Mouse (Mus musculus) liver, embryonic 14.5 days (tissue): ENCODE results near the gene Prkn. TPM values are rescaled to one million over a fixed set of nuclear protein-coding genes. Genes with fewer than 3 reads are reported as not detected.

Source experiments
- ATAC-seq: fragments of 200-750 bp; cut with Nextera tagmentation; 2 replicates; pipeline ENCODE4 v1.8.0; 2017; ENCODE audit warnings: moderate number of reproducible peaks, mild to moderate bottlenecking, moderate library complexity; ENCODE audit not compliant: insufficient read depth
- DNase-seq, 3 experiments: peaks; one replicate each; pipeline ENCODE4 v3.0.0-alpha.2; 2012 to 2013; ENCODE audit warnings: low read depth in 3 of 3, low spot score in 3 of 3
- H3K27ac ChIP-seq: fragments of 300-500 bp; sonication (generic); 2 replicates; pipeline ENCODE4 v1.5.1; 2014; ENCODE audit warnings: moderate library complexity, mild to moderate bottlenecking, control low read depth, inconsistent platforms
- H3K27me3 ChIP-seq: fragments of 300-500 bp; sonication (generic); 2 replicates; pipeline ENCODE4 v1.6.1; 2014; ENCODE audit warnings: mild to moderate bottlenecking, low read length, moderate library complexity; ENCODE audit not compliant: control insufficient read depth, insufficient read depth
- H3K36me3 ChIP-seq: fragments of 300-500 bp; sonication (generic); replicated peaks from 2 replicates; pipeline ENCODE4 v1.6.1; 2014; ENCODE audit warnings: low read depth; ENCODE audit not compliant: control insufficient read depth, insufficient read depth
- H3K4me1 ChIP-seq, 2 experiments: fragments of 200-500 bp in 1 of 2; fragments of 300-500 bp in 1 of 2; sonication (generic) in 1 of 2; replicated peaks; 2 replicates each; pipeline ENCODE4 v1.6.1; 2012 to 2014; ENCODE audit warnings: antibody characterized with exemption in 1 of 2, inconsistent platforms in 1 of 2, low read length in 1 of 2; ENCODE audit not compliant: control insufficient read depth in 2 of 2, insufficient read depth in 2 of 2
- H3K4me2 ChIP-seq: fragments of 300-500 bp; sonication (generic); 2 replicates; pipeline ENCODE4 v1.6.1; 2014; ENCODE audit warnings: low read depth, mild to moderate bottlenecking, control low read depth, moderate library complexity
- H3K4me3 ChIP-seq, 2 experiments: fragments of 200-500 bp in 1 of 2; fragments of 300-500 bp in 1 of 2; sonication (generic) in 1 of 2; 2 replicates each; pipeline ENCODE4 v1.5.1; 2012 to 2014; ENCODE audit warnings: low read depth in 2 of 2, low read length in 2 of 2, mild to moderate bottlenecking in 2 of 2, control low read depth in 1 of 2, inconsistent platforms in 1 of 2, moderate library complexity in 1 of 2; ENCODE audit not compliant: insufficient read depth in 1 of 2
- H3K9ac ChIP-seq: fragments of 300-500 bp; sonication (generic); replicated peaks from 2 replicates; pipeline ENCODE4 v1.6.1; 2014; ENCODE audit warnings: mild to moderate bottlenecking, control low read depth, moderate library complexity
- H3K9me3 ChIP-seq: fragments of 300-500 bp; sonication (generic); 2 replicates; pipeline ENCODE4 v1.6.1; 2016; ENCODE audit warnings: low read length, mixed read lengths; ENCODE audit not compliant: control insufficient read depth
- CTCF ChIP-seq: IDR thresholded peaks from 2 replicates; pipeline ENCODE4 v1.5.1; 2016; ENCODE audit warnings: antibody characterized with exemption, low read depth, control low read depth
- EP300 ChIP-seq: IDR thresholded peaks from 2 replicates; pipeline ENCODE4 v1.6.1; 2016; ENCODE audit warnings: antibody characterized with exemption, low read depth
- WGBS: fragments of 180-500 bp; shearing (Covaris S2); extraction: QIAGEN DNeasy Blood & Tissue Kit; methylation state at CpG from one replicate; pipeline ENCODE4 v1.1.7; 2014; ENCODE audit not compliant: insufficient replicate concordance; 5-methylcytosine and 5-hydroxymethylcytosine counted together
- polyA plus RNA-seq, 2 experiments: library from polyadenylated mRNA; depleted of rRNA in 1 of 2; stranded (reverse) in 1 of 2; unstranded in 1 of 2; fragments of >200 nt; fragmentation: Nextera tagmentation in 1 of 2; extraction: Ambion mirVana in 1 of 2; gene quantifications; 2 replicates each; pipeline versions ENCODE4 v1.2.1 to v1.2.3; 2012 to 2014

Gene Prkn
- polyA plus RNA-seq, 2 experiments = 0.17 to 0.61 TPM

DNA sequence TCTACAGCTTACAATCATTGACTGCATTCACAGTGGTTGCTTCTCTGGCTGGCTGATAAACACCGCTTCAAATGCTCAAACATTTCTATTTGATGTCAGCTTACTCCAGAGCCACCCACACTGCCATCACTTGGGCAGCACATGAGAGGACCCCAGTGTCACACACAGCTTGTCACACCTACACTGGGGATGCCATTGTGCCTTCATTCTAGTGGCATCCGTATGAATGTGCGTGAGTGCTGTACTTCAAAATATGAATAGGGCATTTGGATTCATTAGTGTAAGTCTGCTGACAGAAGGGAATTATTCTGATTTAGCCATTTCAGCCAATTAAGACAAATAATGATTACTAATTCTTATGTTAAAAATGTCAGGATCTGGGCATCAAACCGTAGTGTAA lies 980.6 kb downstream of the Prkn start:
- Histone ChIP-seq H3K27me3 (no peaks in the 10 kb centered on the region), H3K4me3 (no peak overlapping the region), H3K9ac (no peak overlapping the region), H3K36me3 (no peaks in the 10 kb centered on the region), H3K9me3 (no peaks in the 10 kb centered on the region), H3K4me1 (no peaks in the 10 kb centered on the region), H3K4me2 (no peak overlapping the region), H3K27ac (no peak overlapping the region)
- ATAC-seq (no peak), DNase-seq (no peak)
- 73% methylated on average over 4 of the region's 4 CpGs for WGBS
- TF ChIP-seq CTCF (no peak), EP300 (no peak)

DNA sequence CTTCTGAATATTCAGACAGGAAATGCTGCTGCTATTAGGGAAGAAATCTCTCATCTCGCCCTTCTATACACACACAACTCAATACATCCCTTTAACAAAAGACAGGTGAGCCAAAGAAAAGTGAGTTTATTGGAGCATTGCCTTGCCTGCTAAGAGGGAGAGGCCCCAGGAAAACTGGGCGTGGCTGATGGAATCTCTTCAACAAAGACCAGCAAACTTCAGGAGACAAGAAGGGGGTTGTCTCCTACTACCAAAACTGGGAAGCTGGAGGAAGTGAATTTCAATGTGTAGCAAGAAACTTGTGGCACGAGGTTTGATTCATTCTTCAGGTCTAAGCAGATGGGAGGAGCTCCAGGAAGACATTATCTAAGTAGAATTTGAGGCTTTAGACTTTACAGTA lies 989.3 kb downstream of the Prkn start:
- ATAC-seq (no peak), DNase-seq (no peak)
- TF ChIP-seq CTCF (no peak), EP300 (no peak)
- no peaks in the 10 kb centered on the region for H3K36me3 ChIP-seq
- H3K4me3 ChIP-seq = no peak overlapping the region
- no peak overlapping the region for H3K4me2 ChIP-seq
- no peaks in the 10 kb centered on the region for H3K9me3 ChIP-seq
- H3K27ac ChIP-seq = no peak overlapping the region
- no peak overlapping the region for H3K9ac ChIP-seq
- no peaks in the 10 kb centered on the region for H3K27me3 ChIP-seq
- WGBS = 21% methylated on average over 3 of the region's 3 CpGs
- H3K4me1 ChIP-seq = no peaks in the 10 kb centered on the region

DNA sequence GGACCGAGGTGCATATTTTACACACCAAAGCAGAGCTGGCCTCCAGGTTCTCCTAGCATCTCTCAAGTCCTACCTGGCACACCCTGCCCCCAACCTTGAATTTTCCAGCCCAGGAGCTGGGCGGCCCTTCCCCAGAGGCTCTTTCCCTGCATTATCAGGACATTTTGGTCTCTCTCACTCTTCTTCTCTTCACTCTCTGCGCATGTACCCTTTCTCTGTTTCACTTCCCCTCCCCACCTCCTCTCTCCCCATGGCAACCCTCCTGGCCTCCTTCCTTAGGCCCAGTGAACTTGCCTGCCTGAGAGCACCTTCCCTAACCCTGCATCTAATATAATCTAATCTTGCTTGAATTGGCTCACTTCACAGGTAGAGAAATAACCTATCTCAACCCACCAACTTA lies 996.9 kb downstream of the Prkn start:
- H3K9ac ChIP-seq = no peak overlapping the region
- H3K4me2 ChIP-seq = no peak overlapping the region
- H3K27me3 ChIP-seq = no peaks in the 10 kb centered on the region
- no peaks in the 10 kb centered on the region for H3K36me3 ChIP-seq
- TF ChIP-seq EP300 (no peak), CTCF (no peak)
- no peak overlapping the region for H3K4me3 ChIP-seq
- H3K4me1 ChIP-seq = no peaks in the 10 kb centered on the region
- 59% methylated on average over 3 of the region's 3 CpGs for WGBS
- no peaks in the 10 kb centered on the region for H3K9me3 ChIP-seq
- DNase-seq (no peak), ATAC-seq (no peak)
- no peak overlapping the region for H3K27ac ChIP-seq

DNA sequence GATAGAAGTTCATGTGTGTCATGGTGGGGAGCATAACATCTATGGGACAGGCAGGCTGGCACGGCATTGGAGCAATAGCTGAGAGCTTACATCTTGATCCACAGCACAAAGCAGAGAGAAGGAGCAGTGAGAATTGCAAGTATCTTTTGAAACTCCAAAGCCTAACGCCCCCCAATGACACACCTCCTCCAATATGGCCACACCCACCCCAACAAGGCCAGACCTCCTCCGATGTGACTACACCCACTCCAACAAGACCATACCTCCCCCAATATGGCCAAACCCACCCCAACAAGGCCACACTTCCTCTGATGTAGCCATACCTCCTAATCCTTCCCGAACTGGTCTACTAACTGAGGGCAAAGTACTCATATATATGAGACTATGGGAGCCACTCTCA lies 1004.3 kb downstream of the Prkn start:
- Histone ChIP-seq H3K27ac (no peak overlapping the region), H3K27me3 (no peaks in the 10 kb centered on the region), H3K9ac (no peak overlapping the region), H3K4me3 (no peak overlapping the region), H3K4me1 (peaks cover 0 to 6% of the 10 kb centered on the region in 2 experiments; a peak in 2 of 4 replicates), H3K36me3 (no peaks in the 10 kb centered on the region), H3K9me3 (no peaks in the 10 kb centered on the region), H3K4me2 (no peak overlapping the region)
- no peak for DNase-seq
- 66% methylated on average over 4 of the region's 4 CpGs for WGBS
- TF ChIP-seq CTCF (no peak), EP300 (no peak)
- ATAC-seq = no peak

DNA sequence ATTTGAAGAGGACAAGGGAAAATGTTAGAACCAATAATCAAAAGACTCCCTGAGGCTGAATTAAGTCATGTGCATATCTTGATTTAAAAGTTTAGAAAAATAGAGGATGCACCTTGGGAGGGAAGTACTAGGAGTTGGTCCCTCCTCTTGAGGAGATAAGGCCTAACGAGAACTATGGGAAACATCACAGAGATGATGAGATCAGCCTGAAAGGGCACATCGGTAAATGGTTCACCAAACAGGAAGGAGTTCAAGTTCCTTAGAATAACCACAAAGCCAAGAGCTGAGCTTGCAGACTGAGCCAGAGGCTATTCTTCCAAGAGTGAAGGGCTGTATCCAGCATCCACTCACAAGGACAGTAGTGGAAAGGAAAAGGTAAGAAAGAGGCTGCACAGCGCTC lies 1004.8 kb downstream of the Prkn start:
- 33% methylated on average over 3 of the region's 3 CpGs for WGBS
- DNase-seq = no peak

More for the DNA sequence above, 1004.8 kb downstream of the Prkn start:
- Histone ChIP-seq H3K4me3 (no peak overlapping the region), H3K27ac (no peak overlapping the region), H3K4me2 (no peak overlapping the region), H3K9ac (no peak overlapping the region), H3K9me3 (no peaks in the 10 kb centered on the region), H3K27me3 (no peaks in the 10 kb centered on the region), H3K36me3 (no peaks in the 10 kb centered on the region), H3K4me1 (peaks cover 0 to 6% of the 10 kb centered on the region in 2 experiments; a peak in 2 of 4 replicates)
- no peak for ATAC-seq
- TF ChIP-seq CTCF (no peak), EP300 (no peak)
